Mouse (Mus musculus): ENCODE data around the gene Pcp4l1. TPM values are rescaled to one million over a fixed set of nuclear protein-coding genes. Genes with fewer than 3 reads are reported as not detected.

Pcp4l1 gene
- polyA plus RNA-seq, 1 experiment, result 0.13 TPM

DNA sequence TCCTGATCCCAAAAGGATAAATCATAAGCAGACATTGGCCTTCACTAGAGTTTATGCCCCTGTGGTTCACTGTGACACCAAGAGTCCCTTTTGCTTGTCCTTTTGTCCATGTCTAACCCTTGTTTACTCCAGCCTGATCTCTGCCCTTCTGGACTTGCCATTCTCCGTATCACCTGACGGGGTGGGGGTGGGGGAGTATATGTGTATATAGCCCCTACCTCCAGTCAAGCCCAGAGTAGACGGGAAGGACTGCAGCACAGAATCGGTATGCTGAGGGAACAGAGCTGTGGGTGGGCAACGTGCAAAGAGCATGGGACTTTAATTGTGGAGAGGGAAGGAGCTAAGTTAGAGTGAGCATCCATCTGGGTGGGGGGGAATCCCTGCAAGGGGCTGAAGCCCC is 28.8 kb upstream of the Pcp4l1 start, which contains the start of gene Apoa2:
Apoa2 (plus strand) TSS at position 198 of the 400 bp plus-strand sequence.
- H3K79me3 ChIP-seq (ENCODE audit: low read depth), result no peaks in the 10 kb centered on the region
- H3K79me2 ChIP-seq (ENCODE audit: control insufficient read depth, insufficient read depth), result no peaks in the 10 kb centered on the region
- H3K36me3 ChIP-seq (ENCODE audit: control insufficient read depth, insufficient read depth), result peaks cover 9% of the 10 kb centered on the region
- TF ChIP-seq CEBPB (IDR thresholded peaks at IDR 0.05; ENCODE audit: low read depth) (no peak), CTCF (IDR thresholded peaks at IDR 0.05; ENCODE audit: control insufficient read depth, insufficient read depth, insufficient read length) (no peak)
- H3ac ChIP-seq (ENCODE audit: control insufficient read depth, insufficient read length, low read depth), result no peak within 1 kb of the TSS
- no peak within 1 kb of the TSS for H3K4me3 ChIP-seq (ENCODE audit: insufficient read depth, poor library complexity, severe bottlenecking)
- H3K27me3 ChIP-seq (ENCODE audit: control insufficient read depth, insufficient read depth, insufficient read length), result no peaks in the 10 kb centered on the region

DNA sequence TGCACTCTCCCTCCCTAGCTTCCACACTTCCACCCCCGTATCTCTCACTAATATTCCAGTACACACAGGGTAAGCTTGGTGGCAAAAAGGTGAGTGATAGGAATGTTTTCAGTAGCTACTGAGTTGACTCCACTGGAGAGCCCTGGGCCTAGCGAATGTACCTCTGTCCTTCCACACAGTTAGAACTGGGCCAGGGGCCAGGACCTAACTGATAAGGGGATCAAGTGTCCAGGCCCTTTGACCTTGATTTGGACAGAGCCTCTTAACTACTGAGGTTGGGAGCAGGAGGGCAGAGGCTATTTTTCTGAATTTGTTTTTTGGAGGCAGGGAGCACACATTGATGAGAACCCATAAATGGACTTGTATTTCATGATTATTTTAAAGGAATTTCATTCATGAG is 27.7 kb upstream of the Pcp4l1 start:
- Histone ChIP-seq H3K79me2 (ENCODE audit: control insufficient read depth, insufficient read depth) (no peaks in the 10 kb centered on the region), H3K36me3 (ENCODE audit: control insufficient read depth, insufficient read depth) (peaks cover 18% of the 10 kb centered on the region), H3K27me3 (ENCODE audit: control insufficient read depth, insufficient read depth, insufficient read length) (no peaks in the 10 kb centered on the region), H3ac (ENCODE audit: control insufficient read depth, insufficient read length, low read depth) (no peak overlapping the region), H3K79me3 (ENCODE audit: low read depth) (no peaks in the 10 kb centered on the region), H3K4me3 (ENCODE audit: insufficient read depth, poor library complexity, severe bottlenecking) (no peak overlapping the region)
- TF ChIP-seq CTCF (IDR thresholded peaks at IDR 0.05; ENCODE audit: control insufficient read depth, insufficient read depth, insufficient read length) (no peak), USF1 (IDR thresholded peaks at IDR 0.05; ENCODE audit: low read depth) (no peak), MAX (IDR thresholded peaks at IDR 0.05) (no peak), MYOD1 (IDR thresholded peaks at IDR 0.05; ENCODE audit: control insufficient read depth, insufficient read length, low read depth) (no peak), CEBPB (IDR thresholded peaks at IDR 0.05; ENCODE audit: low read depth) (no peak), MYOG (IDR thresholded peaks at IDR 0.05; ENCODE audit: control insufficient read depth, extremely low read depth, insufficient read length) (no peak), FOSL1 (IDR thresholded peaks at IDR 0.05; ENCODE audit: insufficient read depth, low read length, poor library complexity, severe bottlenecking) (no peak)

DNA sequence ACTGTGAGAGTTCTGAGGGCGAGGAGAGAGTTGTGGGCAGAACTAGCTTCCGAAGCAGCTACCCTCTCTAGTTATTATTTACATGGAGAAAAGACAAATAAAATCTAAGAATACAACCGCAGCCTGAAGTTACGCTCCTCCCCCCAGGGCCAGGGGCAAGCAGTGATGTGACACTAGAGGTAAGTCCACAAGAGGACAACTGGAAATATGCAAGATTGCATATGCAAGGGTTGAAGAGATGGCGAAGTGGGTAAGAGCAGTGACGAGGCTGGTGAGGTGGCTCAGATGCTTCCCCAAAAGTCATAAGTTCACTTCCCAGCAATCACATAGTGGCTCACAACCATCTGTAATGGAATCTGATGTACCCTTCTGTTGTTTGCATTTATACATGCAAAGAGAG is 27.1 kb upstream of the Pcp4l1 start:
- H3K79me3 ChIP-seq (ENCODE audit: low read depth), result no peaks in the 10 kb centered on the region
- H3K79me2 ChIP-seq (ENCODE audit: control insufficient read depth, insufficient read depth), result no peaks in the 10 kb centered on the region
- H3K27me3 ChIP-seq (ENCODE audit: control insufficient read depth, insufficient read depth, insufficient read length), result no peaks in the 10 kb centered on the region
- peak overlapping the region; percentile 14 for H3K4me3 ChIP-seq (ENCODE audit: insufficient read depth, poor library complexity, severe bottlenecking)
- peaks cover 18% of the 10 kb centered on the region for H3K36me3 ChIP-seq (ENCODE audit: control insufficient read depth, insufficient read depth)
- TF ChIP-seq FOSL1 (IDR thresholded peaks at IDR 0.05; ENCODE audit: insufficient read depth, low read length, poor library complexity, severe bottlenecking), result no peak
- no peak for TF ChIP-seq CTCF (IDR thresholded peaks at IDR 0.05; ENCODE audit: control insufficient read depth, insufficient read depth, insufficient read length)
- no peak for TF ChIP-seq CEBPB (IDR thresholded peaks at IDR 0.05; ENCODE audit: low read depth)
- no peak for TF ChIP-seq MYOG (IDR thresholded peaks at IDR 0.05; ENCODE audit: control insufficient read depth, extremely low read depth, insufficient read length)
- no peak for TF ChIP-seq MYOD1 (IDR thresholded peaks at IDR 0.05; ENCODE audit: control insufficient read depth, insufficient read length, low read depth)
- no peak overlapping the region for H3ac ChIP-seq (ENCODE audit: control insufficient read depth, insufficient read length, low read depth)

DNA sequence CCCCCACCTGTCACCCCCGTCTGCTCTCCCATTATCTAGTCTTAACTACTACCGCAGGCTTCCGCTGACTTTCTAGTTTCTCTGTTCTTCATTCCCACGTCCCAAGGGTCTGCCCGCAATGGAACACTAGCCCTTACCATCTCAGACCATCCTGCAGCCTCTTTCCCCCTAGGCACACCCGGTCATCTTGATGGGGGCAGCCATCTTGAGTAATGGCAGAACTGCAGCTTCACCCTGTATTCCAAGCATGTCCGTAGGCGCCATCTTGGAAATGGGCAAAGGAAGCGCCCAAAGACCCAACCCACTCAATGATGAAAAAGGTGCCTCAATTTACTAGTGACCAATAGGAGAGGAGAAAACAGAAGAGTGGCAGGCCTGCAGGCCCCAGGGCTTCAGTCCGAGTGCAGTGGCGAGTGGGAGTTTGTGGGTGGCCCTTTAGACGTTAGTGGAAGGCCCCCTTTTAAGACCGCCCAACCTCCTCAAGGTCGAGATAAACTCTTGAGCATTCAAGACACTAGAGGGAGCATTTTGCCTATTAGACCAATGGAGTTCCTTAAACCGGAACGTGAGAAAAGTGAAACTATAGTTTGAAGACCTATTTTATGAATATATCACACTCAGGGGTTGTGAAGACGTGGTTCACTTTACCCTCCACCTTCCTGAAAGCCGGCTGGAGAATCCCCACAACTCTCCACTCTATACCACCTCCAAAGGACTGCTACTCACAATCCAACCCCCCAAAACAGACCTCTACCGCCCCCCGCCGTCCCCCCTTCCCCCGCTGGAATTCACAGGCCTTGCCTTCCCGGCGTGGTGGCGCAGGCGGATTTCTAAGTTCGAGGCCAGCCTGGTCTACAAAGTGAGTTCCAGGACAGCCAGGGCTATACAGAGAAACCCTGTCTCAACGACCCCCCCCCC is 26.4 kb upstream of the Pcp4l1 start, which contains the start of gene Tomm40l:
Tomm40l (minus strand) TSS at position 277 of the 918 bp plus-strand sequence.
- H3K79me3 ChIP-seq (ENCODE audit: low read depth), result no peaks in the 10 kb centered on the region
- peaks cover 18% of the 10 kb centered on the region for H3K36me3 ChIP-seq (ENCODE audit: control insufficient read depth, insufficient read depth)
- no peaks in the 10 kb centered on the region for H3K27me3 ChIP-seq (ENCODE audit: control insufficient read depth, insufficient read depth, insufficient read length)
- no peak for TF ChIP-seq FOSL1 (IDR thresholded peaks at IDR 0.05; ENCODE audit: insufficient read depth, low read length, poor library complexity, severe bottlenecking)
- TF ChIP-seq CEBPB (IDR thresholded peaks at IDR 0.05; ENCODE audit: low read depth), result no peak
- no peak for TF ChIP-seq CTCF (IDR thresholded peaks at IDR 0.05; ENCODE audit: control insufficient read depth, insufficient read depth, insufficient read length)
- no peak for TF ChIP-seq USF1 (IDR thresholded peaks at IDR 0.05; ENCODE audit: low read depth)
- TF ChIP-seq MYOG (IDR thresholded peaks at IDR 0.05; ENCODE audit: control insufficient read depth, extremely low read depth, insufficient read length), result no peak
- H3ac ChIP-seq (ENCODE audit: control insufficient read depth, insufficient read length, low read depth), result peak within 1 kb of the TSS; percentile 76
- no peaks in the 10 kb centered on the region for H3K79me2 ChIP-seq (ENCODE audit: control insufficient read depth, insufficient read depth)
- H3K4me3 ChIP-seq (ENCODE audit: insufficient read depth, poor library complexity, severe bottlenecking), result peak within 1 kb of the TSS; percentile 66

DNA sequence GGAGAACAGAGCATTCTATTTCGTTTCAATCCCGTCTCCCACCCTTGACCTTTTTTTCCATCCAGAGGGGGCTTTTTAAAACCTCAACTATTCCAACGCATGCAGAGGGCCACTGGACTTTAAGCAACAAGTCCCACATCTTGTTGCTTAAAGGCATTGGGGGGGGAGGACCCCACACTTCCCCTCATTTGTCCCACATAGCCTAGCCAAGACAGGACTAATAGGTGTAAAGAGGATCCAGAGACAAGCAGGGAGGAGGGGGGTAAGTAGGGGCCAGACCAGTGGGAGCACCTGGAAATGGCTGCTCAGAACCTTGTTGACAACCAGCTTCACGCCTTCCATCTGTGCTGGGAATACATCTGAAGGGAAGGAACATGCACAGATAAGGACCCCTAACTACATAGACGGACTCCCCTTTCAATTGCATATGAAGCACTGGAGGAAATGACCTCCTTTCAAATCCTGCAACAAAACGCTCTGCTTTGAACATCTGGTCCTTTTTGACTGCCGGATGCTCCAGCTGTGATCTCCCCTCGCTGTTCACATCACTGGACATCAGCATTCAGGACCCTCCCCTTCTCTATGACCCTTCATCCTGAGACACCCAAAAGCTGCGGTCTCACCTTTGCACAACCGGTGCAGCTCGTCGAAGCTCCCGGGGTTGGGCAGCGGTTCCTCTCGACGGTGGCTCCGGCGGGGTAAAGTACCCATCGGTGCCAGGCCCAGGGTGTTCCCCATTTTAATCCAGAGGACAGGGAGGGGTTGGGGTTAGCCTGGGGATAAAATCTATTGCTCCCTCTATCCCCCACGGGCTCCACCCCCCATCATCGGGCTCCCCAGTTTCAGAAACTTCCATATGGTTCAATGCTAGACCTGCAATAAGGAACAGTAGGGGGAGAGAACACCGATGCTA is 25.5 kb upstream of the Pcp4l1 start:
- Histone ChIP-seq H3K79me3 (ENCODE audit: low read depth) (no peaks in the 10 kb centered on the region), H3K4me3 (ENCODE audit: insufficient read depth, poor library complexity, severe bottlenecking) (peak overlapping the region; percentile 66), H3K27me3 (ENCODE audit: control insufficient read depth, insufficient read depth, insufficient read length) (no peaks in the 10 kb centered on the region), H3K36me3 (ENCODE audit: control insufficient read depth, insufficient read depth) (peaks cover 18% of the 10 kb centered on the region), H3ac (ENCODE audit: control insufficient read depth, insufficient read length, low read depth) (peak overlapping the region; percentile 76), H3K79me2 (ENCODE audit: control insufficient read depth, insufficient read depth) (no peaks in the 10 kb centered on the region)
- no peak for TF ChIP-seq MAX (IDR thresholded peaks at IDR 0.05)
- TF ChIP-seq CTCF (IDR thresholded peaks at IDR 0.05; ENCODE audit: control insufficient read depth, insufficient read depth, insufficient read length), result no peak
- no peak for TF ChIP-seq MYOG (IDR thresholded peaks at IDR 0.05; ENCODE audit: control insufficient read depth, extremely low read depth, insufficient read length)
- no peak for TF ChIP-seq USF1 (IDR thresholded peaks at IDR 0.05; ENCODE audit: low read depth)
- TF ChIP-seq CEBPB (IDR thresholded peaks at IDR 0.05; ENCODE audit: low read depth), result no peak
- no peak for TF ChIP-seq FOSL1 (IDR thresholded peaks at IDR 0.05; ENCODE audit: insufficient read depth, low read length, poor library complexity, severe bottlenecking)

Data from C2C12 (cell line).